Mouse (Mus musculus) cortical plate, adult 2 months (tissue): ENCODE measurements around the gene Tuba3a. TPM values are rescaled to one million over a fixed set of nuclear protein-coding genes. Genes with fewer than 3 reads are reported as not detected.

Experiments
- H3K27ac ChIP-seq: fragments of 200-500 bp; 2 replicates; pipeline ENCODE4 v1.5.1; 2012; ENCODE audit warnings: low read length, control low read depth, inconsistent platforms; ENCODE audit not compliant: insufficient read depth
- H3K4me1 ChIP-seq: fragments of 200-500 bp; 2 replicates; pipeline ENCODE4 v1.6.1; 2011; ENCODE audit warnings: low read length; ENCODE audit not compliant: control insufficient read depth, insufficient read depth
- H3K4me3 ChIP-seq: fragments of 200-500 bp; 2 replicates; pipeline ENCODE4 v1.5.1; 2011; ENCODE audit warnings: mild to moderate bottlenecking, low read length, control low read depth; ENCODE audit not compliant: insufficient read depth
- CTCF ChIP-seq: fragments of 200-500 bp; IDR thresholded peaks from 2 replicates; pipeline ENCODE4 v1.5.1; 2011; ENCODE audit warnings: mild to moderate bottlenecking, control low read depth, low read length; ENCODE audit not compliant: insufficient read depth; ENCODE audit errors: extremely low read depth
- POLR2A ChIP-seq: fragments of 200-500 bp; IDR thresholded peaks from 2 replicates; pipeline ENCODE4 v1.6.1; 2011; ENCODE audit warnings: mild to moderate bottlenecking, low read length, control low read depth; ENCODE audit not compliant: insufficient read depth; ENCODE audit errors: extremely low read depth
- polyA plus RNA-seq: library from polyadenylated mRNA; depleted of rRNA; stranded (reverse); fragments of >200 nt; gene quantifications from 2 replicates; pipeline ENCODE4 v1.2.3, GENCODE M21; 2012

Gene Tuba3a
- polyA plus RNA-seq, 1 experiment: not detected

DNA sequence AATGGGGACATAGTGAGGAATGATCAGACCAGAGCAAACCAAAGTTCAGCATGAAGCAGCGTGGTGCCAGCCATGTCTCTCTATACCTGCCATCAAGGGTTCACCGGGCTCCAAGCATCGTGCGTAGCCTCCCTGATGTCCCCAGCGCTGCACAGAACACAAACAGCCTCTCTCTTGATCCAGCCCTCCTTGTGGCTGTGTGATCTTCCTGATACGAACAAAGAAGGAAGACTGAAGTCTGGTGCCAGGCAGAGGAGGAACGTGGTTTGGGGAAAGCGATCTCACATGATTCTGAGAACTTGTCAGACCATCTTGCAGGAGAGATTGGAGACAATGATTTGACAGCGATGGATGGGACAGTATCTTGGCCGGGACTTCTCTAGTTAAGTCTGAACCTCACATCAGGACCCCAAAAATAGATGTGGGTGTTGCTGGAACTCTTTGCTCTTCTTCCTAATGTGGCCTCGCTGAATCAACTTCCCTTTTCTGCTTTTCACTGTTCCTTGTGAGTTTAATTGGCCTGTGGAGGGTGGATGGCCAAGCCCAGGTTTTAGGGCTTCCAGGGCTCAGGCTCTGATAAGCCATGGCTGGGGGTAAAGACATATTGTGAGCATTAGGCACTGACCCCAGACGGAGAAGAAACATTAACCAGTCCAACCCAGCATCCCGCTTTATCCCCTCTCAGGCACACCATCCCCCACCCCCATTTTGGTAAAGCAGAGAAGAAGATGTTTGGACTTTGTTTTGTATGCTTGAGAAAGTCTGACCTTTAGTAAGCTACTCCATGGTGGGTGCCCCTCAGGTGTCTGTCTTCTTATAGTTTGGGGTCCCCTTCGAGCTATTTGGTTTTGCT lies 31.8 kb downstream of the Tuba3a start:
- Histone ChIP-seq H3K4me3 (no peak overlapping the region; the same call in 1 of the 2 replicates), H3K4me1 (no peaks in the 10 kb centered on the region), H3K27ac (no peak overlapping the region)
- TF ChIP-seq CTCF (no peak), POLR2A (no peak)

DNA sequence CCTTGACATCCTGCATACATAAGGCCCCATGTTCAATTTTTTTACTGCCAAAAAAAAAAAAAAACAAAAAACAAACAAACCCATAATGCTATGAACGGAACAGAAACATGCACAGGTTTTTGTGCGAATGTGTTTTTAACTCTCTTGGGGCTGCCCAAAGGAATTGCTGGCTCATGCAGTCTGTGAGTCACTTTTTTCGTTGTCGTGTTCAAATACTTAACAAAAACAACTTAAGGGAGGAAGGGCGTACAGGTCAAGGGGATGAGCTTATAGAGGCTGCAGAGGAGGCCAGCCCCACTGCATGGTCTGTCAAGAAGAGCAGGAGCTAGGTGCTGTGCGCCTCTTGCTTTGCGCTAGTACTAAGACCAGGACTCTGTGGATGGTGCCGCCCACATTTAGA lies 33.1 kb downstream of the Tuba3a start:
- TF ChIP-seq POLR2A (no peak), CTCF (no peak)

DNA sequence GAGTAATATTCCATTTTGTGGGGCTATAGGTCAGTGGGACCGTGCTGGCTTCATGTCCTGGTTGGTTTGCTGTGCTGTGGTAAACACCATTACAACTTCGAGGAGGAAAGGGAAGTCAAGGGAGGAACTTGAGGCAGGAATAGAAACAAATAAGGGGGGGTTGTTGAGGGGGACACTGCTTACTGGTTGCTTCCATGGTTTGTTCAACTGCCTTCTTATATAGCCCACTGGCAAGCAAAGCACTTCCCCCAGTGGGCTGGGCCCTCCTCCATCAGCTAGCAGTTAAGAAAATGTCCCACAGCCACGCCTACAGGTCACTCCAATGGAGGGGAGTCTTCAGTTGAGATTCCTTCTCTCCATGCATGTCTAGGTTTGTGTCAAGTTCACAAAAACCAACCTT lies 33.6 kb downstream of the Tuba3a start:
- Histone ChIP-seq H3K4me3 (no peak overlapping the region), H3K4me1 (no peaks in the 10 kb centered on the region), H3K27ac (no peak overlapping the region)
- TF ChIP-seq CTCF (no peak), POLR2A (no peak)

More for the DNA sequence above, 33.1 kb downstream of the Tuba3a start:
- Histone ChIP-seq H3K4me3 (no peak overlapping the region), H3K27ac (no peak overlapping the region), H3K4me1 (no peaks in the 10 kb centered on the region)

DNA sequence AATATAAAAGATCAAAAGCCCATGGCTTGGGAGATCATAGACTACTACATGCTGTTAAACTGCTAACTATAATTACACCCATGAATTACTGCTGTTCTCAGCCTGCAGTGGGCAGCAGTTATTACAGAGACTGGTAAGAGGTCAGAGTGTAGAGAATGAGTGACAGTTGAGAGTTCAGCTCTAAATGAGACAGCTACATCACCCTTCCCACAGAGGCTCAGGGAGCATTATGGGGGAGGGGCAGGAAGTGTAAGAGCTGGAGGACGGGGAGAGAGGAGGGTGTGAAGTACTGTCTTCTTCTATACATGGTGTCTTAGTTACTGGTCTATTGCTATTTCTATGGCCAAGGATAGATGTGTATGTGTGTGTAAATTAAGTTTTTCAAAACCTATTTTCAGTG lies 41.3 kb downstream of the Tuba3a start:
- Histone ChIP-seq H3K27ac (no peak overlapping the region), H3K4me3 (no peak overlapping the region), H3K4me1 (no peaks in the 10 kb centered on the region)
- TF ChIP-seq POLR2A: no peak
- no peak for TF ChIP-seq CTCF

GRCm38 (mm10) chr6:125241566-125241965 lies 44.3 kb downstream of the Tuba3a start:
- Histone ChIP-seq H3K27ac (no peak overlapping the region), H3K4me1 (0 out of 2 replicates have a peak, but pooled peaks cover 2% of the 10 kb centered on the region), H3K4me3 (no peak overlapping the region)
- no peak for TF ChIP-seq CTCF

DNA sequence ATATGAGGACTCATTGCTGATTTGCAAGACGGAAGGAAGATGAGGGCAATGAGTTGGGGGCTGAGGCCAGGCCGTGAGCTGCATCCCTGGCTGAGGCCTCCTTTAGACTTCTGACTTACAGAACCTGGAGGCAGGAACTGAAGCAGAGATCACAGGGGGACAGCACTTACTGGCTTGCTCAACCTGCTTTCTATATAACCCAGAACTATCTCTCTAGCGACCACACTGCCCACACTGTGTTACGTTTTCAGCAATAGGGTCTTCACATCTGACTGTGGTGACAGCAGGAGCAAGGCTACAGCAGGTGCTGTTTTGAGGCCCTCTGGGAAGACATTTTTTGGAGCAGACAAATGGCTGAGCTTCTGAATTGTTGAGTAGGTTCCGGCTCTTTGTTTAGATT lies 45.2 kb downstream of the Tuba3a start:
- Histone ChIP-seq H3K27ac (no peak overlapping the region), H3K4me3 (no peak overlapping the region), H3K4me1 (0 out of 2 replicates have a peak, but pooled peaks cover 2% of the 10 kb centered on the region)
- no peak for TF ChIP-seq CTCF
- TF ChIP-seq POLR2A: no peak

DNA sequence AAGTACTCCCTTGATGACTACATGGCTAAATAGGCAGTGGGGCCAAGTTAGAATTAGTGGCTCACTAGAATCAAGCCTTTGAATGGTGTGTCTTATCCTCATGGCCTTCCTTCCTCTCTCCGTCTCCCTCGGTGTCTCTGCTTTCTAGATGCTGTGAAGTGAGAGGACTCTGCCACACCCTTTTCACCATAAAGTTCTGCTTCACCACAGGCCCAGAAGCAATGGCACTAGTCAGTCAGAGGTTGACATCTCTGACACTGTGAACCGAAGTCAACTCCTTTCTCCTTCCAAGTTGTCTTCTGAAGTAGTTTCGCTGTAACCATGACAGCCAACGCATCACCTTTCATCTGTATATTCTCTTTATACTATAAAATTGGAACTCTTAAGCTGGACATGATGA lies 46.3 kb downstream of the Tuba3a start:
- H3K4me3 ChIP-seq: no peak overlapping the region
- H3K4me1 ChIP-seq: 0 out of 2 replicates have a peak, but pooled peaks cover 2% of the 10 kb centered on the region
- TF ChIP-seq POLR2A: no peak
- H3K27ac ChIP-seq: no peak overlapping the region

DNA sequence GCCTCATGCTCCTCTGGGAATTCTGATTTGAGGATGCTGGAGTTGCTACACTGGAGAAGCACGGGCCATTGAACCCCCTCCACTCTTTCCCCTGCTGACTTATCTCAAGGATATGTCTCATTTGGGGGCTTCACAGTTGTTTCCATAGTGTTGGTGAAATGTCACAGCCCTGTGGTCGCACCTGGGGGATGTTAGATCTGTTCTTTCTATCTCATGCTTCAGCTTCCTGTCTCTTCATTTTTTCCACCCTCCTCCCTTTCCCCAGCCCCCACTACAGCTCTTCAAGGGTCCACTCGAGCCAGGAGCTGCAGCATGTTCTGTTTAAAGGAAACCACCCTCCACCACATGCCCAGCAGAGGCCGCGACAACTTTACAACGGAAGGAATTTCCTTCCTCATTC lies 47.4 kb downstream of the Tuba3a start:
- Histone ChIP-seq H3K4me3 (no peak overlapping the region), H3K27ac (no peak overlapping the region), H3K4me1 (0 out of 2 replicates have a peak, but pooled peaks cover 2% of the 10 kb centered on the region)
- TF ChIP-seq CTCF (no peak), POLR2A (no peak)

- Histone ChIP-seq H3K4me1 (0 out of 2 replicates have a peak, but pooled peaks cover 2% of the 10 kb centered on the region), H3K4me3 (no peak overlapping the region), H3K27ac (no peak overlapping the region)
- TF ChIP-seq CTCF (no peak), POLR2A (no peak)
Observed at GRCm38 (mm10) chr6:125237421-125237820, 48.4 kb downstream of the Tuba3a start.

GRCm38 (mm10) chr6:125236782-125237181 lies 49.1 kb downstream of the Tuba3a start, which contains the start of gene Cd27:
Gene Cd27 (minus strand): TSS chr6:125237010.
- TF ChIP-seq POLR2A: no peak
- no peak for TF ChIP-seq CTCF
- Histone ChIP-seq H3K27ac (no peak within 1 kb of the TSS), H3K4me3 (no peak within 1 kb of the TSS), H3K4me1 (0 out of 2 replicates have a peak, but pooled peaks cover 2% of the 10 kb centered on the region)
